Mouse (Mus musculus) hindbrain, embryonic 10.5 days (tissue): ENCODE measurements at regions not wholly inside any gene's neighbourhood (a gene's known extent, or its start where the extent isn't known, plus 50 kb on each side); places are given as distances from the start of the nearest gene placed in this dataset.
A peak's percentile ranks its signal among the peaks of the same experiment; 100 is the strongest.

Experiments used
- DNase-seq: peaks from one replicate; pipeline ENCODE4 v3.0.0-alpha.2; 2017; ENCODE audit warnings: low spot score
- H3K27ac ChIP-seq: fragments of 300-500 bp; sonication (generic); 2 replicates; pipeline ENCODE4 v1.5.1; 2016; ENCODE audit warnings: mild to moderate bottlenecking, moderate library complexity
- H3K27me3 ChIP-seq: fragments of 300-500 bp; sonication (generic); 2 replicates; pipeline ENCODE4 v1.6.1; 2016; ENCODE audit warnings: mild to moderate bottlenecking; ENCODE audit not compliant: poor library complexity, insufficient read depth, severe bottlenecking
- H3K36me3 ChIP-seq: fragments of 300-500 bp; sonication (generic); 2 replicates; pipeline ENCODE4 v1.6.1; 2016; ENCODE audit warnings: mild to moderate bottlenecking, moderate library complexity
- H3K4me1 ChIP-seq: fragments of 300-500 bp; sonication (generic); replicated peaks from 2 replicates; pipeline ENCODE4 v1.6.1; 2016; ENCODE audit warnings: mild to moderate bottlenecking
- H3K4me3 ChIP-seq: fragments of 300-500 bp; sonication (generic); 2 replicates; pipeline ENCODE4 v1.5.1; 2016; ENCODE audit warnings: mild to moderate bottlenecking, moderate library complexity
- H3K9me3 ChIP-seq: fragments of 300-500 bp; sonication (generic); 2 replicates; pipeline ENCODE4 v1.6.1; 2016; ENCODE audit warnings: mild to moderate bottlenecking, moderate library complexity
- WGBS: fragments of 180-500 bp; shearing (Covaris S2); methylation state at CpG from one replicate; pipeline ENCODE4 v1.1.7; 2016; 5-methylcytosine and 5-hydroxymethylcytosine counted together

GRCm38 (mm10) chr12:79885286-79885685 lies 227.5 kb downstream of the Zfp36l1 start:
- Histone ChIP-seq H3K4me1 (peaks cover 49% of the 10 kb centered on the region), H3K27me3 (peaks cover 3% of the 10 kb centered on the region; the same call in 1 of the 2 replicates), H3K27ac (peak overlapping the region; percentile 67), H3K9me3 (0 out of 2 replicates have a peak, but pooled peaks cover 3% of the 10 kb centered on the region), H3K36me3 (no peaks in the 10 kb centered on the region), H3K4me3 (no peak overlapping the region)
- 94% methylated on average over 2 of the region's 2 CpGs for WGBS
- DNase-seq: no peak

DNA sequence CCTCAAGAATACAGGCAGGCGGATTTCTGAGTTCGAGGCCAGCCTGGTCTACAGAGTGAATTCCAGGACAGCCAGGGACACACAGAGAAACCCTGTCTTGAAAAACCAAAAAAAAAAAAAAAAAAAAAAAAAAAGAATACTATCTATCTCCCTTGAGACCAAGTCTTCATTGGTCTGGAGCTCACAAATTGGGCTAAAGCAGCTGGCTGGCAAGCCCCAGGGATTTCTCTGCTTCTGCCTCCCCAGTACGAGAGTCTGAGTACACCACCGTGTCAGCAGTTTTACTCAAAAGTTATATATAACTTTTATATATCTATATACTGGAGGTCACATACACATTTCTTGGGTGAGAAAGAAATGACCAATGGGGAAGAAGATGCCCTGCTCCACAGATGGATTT lies 229.2 kb downstream of the Zfp36l1 start:
- Histone ChIP-seq H3K27me3 (no peaks in the 10 kb centered on the region), H3K4me1 (peaks cover 54% of the 10 kb centered on the region), H3K9me3 (0 out of 2 replicates have a peak, but pooled peaks cover 3% of the 10 kb centered on the region), H3K36me3 (no peaks in the 10 kb centered on the region), H3K27ac (no peak overlapping the region), H3K4me3 (no peak overlapping the region)
- no peak for DNase-seq
- WGBS: 92% methylated on average over 4 of the region's 4 CpGs

DNA sequence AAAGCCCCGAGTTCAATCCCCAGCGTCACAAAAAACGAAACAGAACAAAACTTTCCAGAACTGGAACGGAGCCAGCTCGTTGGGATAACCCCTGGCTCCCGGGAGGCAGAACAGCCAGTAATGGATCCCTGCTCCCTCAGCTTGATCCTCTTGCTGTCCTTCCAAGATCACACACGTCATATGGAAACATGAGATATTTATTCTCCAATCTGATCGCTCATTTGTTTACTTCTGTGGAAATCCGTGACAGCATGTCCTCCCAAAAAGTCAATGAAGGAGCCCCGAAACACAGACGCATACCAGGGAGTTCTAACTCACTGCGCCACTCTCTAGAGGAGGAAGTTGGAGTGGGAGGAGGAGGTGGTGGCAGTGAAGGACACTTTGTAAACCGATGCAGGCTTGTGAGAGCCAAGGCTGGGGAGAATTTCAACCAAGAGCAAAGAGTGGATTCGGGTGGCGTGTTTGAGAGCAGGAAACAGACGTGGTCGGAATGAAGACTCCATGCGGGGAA lies 232.0 kb downstream of the Zfp36l1 start:
- Histone ChIP-seq H3K4me1 (peaks cover 45% of the 10 kb centered on the region), H3K9me3 (0 out of 2 replicates have a peak, but pooled peaks cover 5% of the 10 kb centered on the region), H3K27ac (peak overlapping the region; percentile 89), H3K27me3 (no peaks in the 10 kb centered on the region), H3K36me3 (no peaks in the 10 kb centered on the region), H3K4me3 (no peak overlapping the region)
- WGBS: 73% methylated on average over 18 of the region's 18 CpGs
- DNase-seq: no peak

- WGBS: 74% methylated on average over 4 of the region's 4 CpGs
- Histone ChIP-seq H3K9me3 (0 out of 2 replicates have a peak, but pooled peaks cover 9% of the 10 kb centered on the region), H3K27me3 (no peaks in the 10 kb centered on the region), H3K4me1 (peaks cover 44% of the 10 kb centered on the region), H3K36me3 (no peaks in the 10 kb centered on the region), H3K4me3 (no peak overlapping the region), H3K27ac (peak overlapping the region; percentile 89)
- DNase-seq: no peak
Observed at GRCm38 (mm10) chr12:79880346-79880745, 232.5 kb downstream of the Zfp36l1 start.

GRCm38 (mm10) chr12:79879918-79880273 lies 232.9 kb downstream of the Zfp36l1 start:
- Histone ChIP-seq H3K4me1 (peaks cover 43% of the 10 kb centered on the region), H3K36me3 (no peaks in the 10 kb centered on the region), H3K27ac (peak overlapping the region; percentile 89), H3K9me3 (0 out of 2 replicates have a peak, but pooled peaks cover 9% of the 10 kb centered on the region), H3K4me3 (no peak overlapping the region), H3K27me3 (no peaks in the 10 kb centered on the region)
- WGBS: 37% methylated on average over 9 of the region's 9 CpGs
- no peak for DNase-seq

- no peaks in the 10 kb centered on the region for H3K27me3 ChIP-seq
- peak overlapping the region; percentile 28; the same call in 1 of the 2 replicates for H3K4me3 ChIP-seq
- 10% methylated on average over 15 of the region's 15 CpGs for WGBS
- peak; percentile 81 for DNase-seq
- H3K9me3 ChIP-seq: 0 out of 2 replicates have a peak, but pooled peaks cover 9% of the 10 kb centered on the region
- peaks cover 43% of the 10 kb centered on the region for H3K4me1 ChIP-seq
- H3K36me3 ChIP-seq: no peaks in the 10 kb centered on the region
- peak overlapping the region; percentile 89 for H3K27ac ChIP-seq
Observed at GRCm38 (mm10) chr12:79879093-79879917, 233.5 kb downstream of the Zfp36l1 start.

GRCm38 (mm10) chr12:79878766-79879092 lies 234.1 kb downstream of the Zfp36l1 start:
- DNase-seq: no peak

GRCm38 (mm10) chr12:79878163-79878562 lies 234.7 kb downstream of the Zfp36l1 start:
- H3K4me1 ChIP-seq: peaks cover 43% of the 10 kb centered on the region
- peak overlapping the region; percentile 89 for H3K27ac ChIP-seq
- no peak for DNase-seq
- H3K27me3 ChIP-seq: no peaks in the 10 kb centered on the region
- H3K4me3 ChIP-seq: no peak overlapping the region
- WGBS: 81% methylated on average over 3 of the region's 3 CpGs
- H3K36me3 ChIP-seq: no peaks in the 10 kb centered on the region
- H3K9me3 ChIP-seq: 0 out of 2 replicates have a peak, but pooled peaks cover 9% of the 10 kb centered on the region

More at GRCm38 (mm10) chr12:79878766-79879092, 234.1 kb downstream of the Zfp36l1 start:
- 0 out of 2 replicates have a peak, but pooled peaks cover 9% of the 10 kb centered on the region for H3K9me3 ChIP-seq
- peaks cover 43% of the 10 kb centered on the region for H3K4me1 ChIP-seq
- H3K4me3 ChIP-seq: no peak overlapping the region
- WGBS: 27% methylated on average over 5 of the region's 5 CpGs
- H3K27ac ChIP-seq: peak overlapping the region; percentile 89
- no peaks in the 10 kb centered on the region for H3K27me3 ChIP-seq
- no peaks in the 10 kb centered on the region for H3K36me3 ChIP-seq

DNA sequence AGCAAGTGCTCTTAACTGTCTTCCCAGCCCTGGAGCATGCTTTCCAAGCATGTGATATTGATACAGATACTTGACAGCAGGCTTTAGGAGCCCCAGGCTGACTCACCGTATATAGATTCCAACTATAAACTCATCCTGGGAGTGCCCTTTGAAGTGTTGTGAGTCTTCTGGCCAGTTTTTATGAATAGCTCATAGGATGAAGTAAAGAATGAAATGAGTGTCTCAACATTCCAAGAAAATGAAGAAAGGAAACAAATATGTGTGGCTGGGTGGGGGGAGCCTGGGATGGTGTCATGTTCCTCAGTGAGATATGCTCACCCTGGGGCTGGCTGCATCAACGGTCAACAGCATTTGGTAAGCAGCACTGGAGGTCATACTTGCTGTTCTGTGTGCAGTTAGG lies 238.5 kb downstream of the Zfp36l1 start:
- no peak for DNase-seq
- Histone ChIP-seq H3K4me3 (no peak overlapping the region), H3K4me1 (peaks cover 19% of the 10 kb centered on the region), H3K27me3 (no peaks in the 10 kb centered on the region), H3K36me3 (no peaks in the 10 kb centered on the region), H3K9me3 (0 out of 2 replicates have a peak, but pooled peaks cover 9% of the 10 kb centered on the region), H3K27ac (0 out of 2 replicates have a peak overlapping the region, but pooled peaks have one; percentile 45)
- WGBS: 71% methylated on average over 2 of the region's 2 CpGs

- peak; percentile 28 for DNase-seq
- Histone ChIP-seq H3K9me3 (peaks cover 11% of the 10 kb centered on the region), H3K27me3 (no peaks in the 10 kb centered on the region), H3K27ac (peak overlapping the region; percentile 54), H3K4me1 (peaks cover 26% of the 10 kb centered on the region), H3K36me3 (no peaks in the 10 kb centered on the region), H3K4me3 (no peak overlapping the region)
- WGBS: 57% methylated on average over 6 of the region's 6 CpGs
Observed at GRCm38 (mm10) chr12:79865179-79865552, 247.6 kb downstream of the Zfp36l1 start.

- DNase-seq: no peak
- Histone ChIP-seq H3K4me3 (no peak overlapping the region), H3K36me3 (no peaks in the 10 kb centered on the region), H3K4me1 (peaks cover 32% of the 10 kb centered on the region), H3K9me3 (peaks cover 11% of the 10 kb centered on the region), H3K27me3 (no peaks in the 10 kb centered on the region), H3K27ac (peak overlapping the region; percentile 54)
- WGBS: 73% methylated on average over 20 of the region's 20 CpGs
Observed at GRCm38 (mm10) chr12:79864346-79865178, 248.3 kb downstream of the Zfp36l1 start.
